Mouse (Mus musculus) intestine, embryonic 15.5 days (tissue): ENCODE results near the gene Sorbs2. TPM values are rescaled to one million over a fixed set of nuclear protein-coding genes. Genes with fewer than 3 reads are reported as not detected.

Experiments
- ATAC-seq: fragments of 200-750 bp; cut with Nextera tagmentation; 2 replicates; pipeline ENCODE4 v1.8.0; 2017; ENCODE audit warnings: moderate TSS enrichment, moderate library complexity
- H3K27ac ChIP-seq: fragments of 300-500 bp; sonication (generic); 2 replicates; pipeline ENCODE4 v1.5.1; 2015; ENCODE audit warnings: mild to moderate bottlenecking, inconsistent platforms
- H3K27me3 ChIP-seq: fragments of 300-500 bp; sonication (generic); replicated peaks from 2 replicates; pipeline ENCODE4 v1.6.1; 2015; ENCODE audit warnings: inconsistent platforms
- H3K36me3 ChIP-seq: fragments of 300-500 bp; sonication (generic); 2 replicates; pipeline ENCODE4 v1.6.1; 2015; ENCODE audit warnings: inconsistent platforms
- H3K4me1 ChIP-seq: fragments of 300-500 bp; sonication (generic); replicated peaks from 2 replicates; pipeline ENCODE4 v1.6.1; 2015; ENCODE audit warnings: inconsistent platforms
- H3K4me2 ChIP-seq: fragments of 300-500 bp; sonication (generic); replicated peaks from 2 replicates; pipeline ENCODE4 v1.6.1; 2015; ENCODE audit warnings: mild to moderate bottlenecking, inconsistent platforms
- H3K4me3 ChIP-seq: fragments of 300-500 bp; sonication (generic); replicated peaks from 2 replicates; pipeline ENCODE4 v1.5.1; 2015; ENCODE audit warnings: inconsistent platforms
- H3K9ac ChIP-seq: fragments of 300-500 bp; sonication (generic); 2 replicates; pipeline ENCODE4 v1.6.1; 2015; ENCODE audit warnings: inconsistent platforms
- H3K9me3 ChIP-seq: fragments of 300-500 bp; sonication (generic); 2 replicates; pipeline ENCODE4 v1.6.1; 2016; ENCODE audit warnings: inconsistent platforms
- WGBS: fragments of 180-500 bp; shearing (Covaris S2); methylation state at CpG from one replicate; pipeline ENCODE4 v1.1.7; 2015; 5-methylcytosine and 5-hydroxymethylcytosine counted together
- polyA plus RNA-seq: library from polyadenylated mRNA; unstranded; fragments of >200 nt; fragmentation: Nextera tagmentation; extraction: Ambion mirVana; gene quantifications from 2 replicates; pipeline ENCODE4 v1.2.1, GENCODE M21; 2015

Sorbs2 gene
- polyA plus RNA-seq, 1 experiment from 2014 or later = 25.3 TPM

DNA sequence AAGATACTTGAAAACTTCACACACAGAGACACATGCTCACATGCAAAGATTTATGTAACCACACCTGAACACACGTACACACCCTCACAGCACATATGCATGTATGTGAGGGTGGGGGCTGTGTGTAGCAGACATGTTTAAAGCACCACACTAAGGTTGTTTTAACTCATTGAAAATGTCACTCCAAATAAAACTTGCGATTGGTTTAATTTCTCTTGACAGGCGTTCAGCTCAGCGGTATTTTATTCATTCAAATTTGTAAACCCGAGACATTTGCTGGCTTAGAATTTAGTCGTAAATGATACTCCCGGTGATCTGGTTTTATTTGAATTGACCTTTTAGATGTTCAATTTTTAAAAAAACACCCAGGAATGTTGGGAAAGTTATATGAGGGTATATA is 158.6 kb downstream of the Sorbs2 start:
- Histone ChIP-seq H3K4me3 (no peak overlapping the region), H3K27me3 (no peaks in the 10 kb centered on the region), H3K9ac (no peak overlapping the region), H3K4me2 (no peak overlapping the region), H3K27ac (no peak overlapping the region), H3K4me1 (0 out of 2 replicates have a peak, but pooled peaks cover 4% of the 10 kb centered on the region), H3K9me3 (no peaks in the 10 kb centered on the region), H3K36me3 (no peaks in the 10 kb centered on the region)
- WGBS = 89% methylated on average over 7 of the region's 7 CpGs
- ATAC-seq = no peak

DNA sequence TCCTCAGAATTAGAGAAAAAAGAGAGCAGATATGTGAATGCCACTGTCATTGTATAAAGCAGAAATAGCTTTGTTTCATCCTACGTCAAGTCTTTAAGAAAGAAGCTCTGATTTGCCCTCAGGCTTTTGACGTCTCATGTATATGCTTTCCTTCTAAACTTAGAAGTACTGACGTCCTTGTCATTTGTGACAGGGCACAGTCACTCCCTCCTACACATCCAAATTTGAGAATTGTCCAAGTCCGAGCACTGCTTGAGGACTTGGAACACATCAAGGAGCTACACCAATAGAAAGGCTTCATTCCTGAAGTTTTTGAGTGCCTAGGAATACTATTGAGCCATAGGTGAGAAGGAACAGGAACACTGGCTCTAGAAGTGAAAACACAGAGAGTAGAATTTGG is 165.6 kb downstream of the Sorbs2 start:
- Histone ChIP-seq H3K27me3 (no peaks in the 10 kb centered on the region), H3K4me1 (no peaks in the 10 kb centered on the region), H3K36me3 (no peaks in the 10 kb centered on the region), H3K9me3 (no peaks in the 10 kb centered on the region), H3K4me3 (no peak overlapping the region), H3K9ac (no peak overlapping the region), H3K4me2 (no peak overlapping the region), H3K27ac (no peak overlapping the region)
- 87% methylated on average over 4 of the region's 4 CpGs for WGBS
- no peak for ATAC-seq

DNA sequence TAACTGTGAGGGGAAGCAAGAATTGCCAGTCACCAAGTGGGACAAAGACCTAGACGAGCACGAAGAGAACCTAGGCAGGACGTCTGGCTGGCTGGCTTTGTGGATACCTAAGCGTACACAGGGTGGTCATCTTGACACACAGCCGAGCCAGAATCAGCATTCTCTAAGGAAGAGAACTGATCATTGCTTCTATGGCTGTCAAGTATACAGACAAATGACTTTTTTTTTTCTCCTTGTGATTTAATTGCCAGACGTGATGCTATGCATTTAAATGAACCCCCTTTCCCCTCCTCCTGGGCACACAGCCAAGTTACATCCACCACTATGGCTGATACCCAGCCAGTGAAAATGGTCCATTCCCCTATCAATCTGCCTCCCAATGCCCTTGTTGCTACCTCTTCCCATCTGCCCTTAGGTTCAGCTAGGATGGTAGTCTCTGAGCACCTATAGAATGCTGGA is 168.3 kb downstream of the Sorbs2 start:
- Histone ChIP-seq H3K27me3 (no peaks in the 10 kb centered on the region), H3K36me3 (no peaks in the 10 kb centered on the region), H3K9ac (no peak overlapping the region), H3K4me1 (no peaks in the 10 kb centered on the region), H3K27ac (no peak overlapping the region), H3K9me3 (no peaks in the 10 kb centered on the region), H3K4me3 (no peak overlapping the region), H3K4me2 (no peak overlapping the region)
- no peak for ATAC-seq
- WGBS = 73% methylated on average over 6 of the region's 6 CpGs

DNA sequence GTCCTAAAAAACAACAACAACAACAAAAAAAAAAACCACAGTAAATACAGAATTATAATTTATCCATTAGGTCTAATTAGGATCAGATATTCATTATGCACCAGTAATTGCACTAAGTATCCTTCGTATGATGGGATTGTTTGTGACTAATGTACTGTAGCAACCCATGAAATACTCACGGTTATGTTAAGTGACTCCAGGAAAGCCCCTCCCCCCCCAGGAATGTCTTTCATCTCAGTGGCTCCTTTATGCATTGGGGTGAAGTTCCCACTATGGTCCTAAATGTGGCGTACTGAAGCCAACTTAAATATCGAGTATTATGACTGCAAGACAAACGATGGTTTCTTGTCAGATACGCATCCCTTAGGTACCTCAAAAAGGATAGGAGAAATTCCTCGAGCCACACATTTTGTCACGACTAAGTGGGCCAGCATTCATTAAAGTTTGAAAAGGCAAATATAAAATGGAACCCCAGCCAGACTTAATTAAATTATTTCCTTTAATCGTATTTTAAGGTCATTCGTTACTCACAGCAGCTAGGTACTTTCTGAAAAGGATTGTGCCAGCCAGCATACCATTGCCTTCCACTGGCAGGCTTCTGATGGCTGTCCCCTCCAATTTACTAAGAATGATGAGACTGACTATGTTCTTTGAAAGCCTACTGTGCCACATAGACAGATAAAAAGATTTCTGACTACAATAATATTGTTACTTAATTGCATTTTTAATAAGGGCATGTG is 169.7 kb downstream of the Sorbs2 start:
- Histone ChIP-seq H3K36me3 (no peaks in the 10 kb centered on the region), H3K4me1 (no peaks in the 10 kb centered on the region), H3K4me3 (no peak overlapping the region), H3K9ac (no peak overlapping the region), H3K27me3 (no peaks in the 10 kb centered on the region), H3K9me3 (no peaks in the 10 kb centered on the region), H3K4me2 (no peak overlapping the region), H3K27ac (no peak overlapping the region)
- 76% methylated on average over 10 of the region's 10 CpGs for WGBS
- no peak for ATAC-seq

DNA sequence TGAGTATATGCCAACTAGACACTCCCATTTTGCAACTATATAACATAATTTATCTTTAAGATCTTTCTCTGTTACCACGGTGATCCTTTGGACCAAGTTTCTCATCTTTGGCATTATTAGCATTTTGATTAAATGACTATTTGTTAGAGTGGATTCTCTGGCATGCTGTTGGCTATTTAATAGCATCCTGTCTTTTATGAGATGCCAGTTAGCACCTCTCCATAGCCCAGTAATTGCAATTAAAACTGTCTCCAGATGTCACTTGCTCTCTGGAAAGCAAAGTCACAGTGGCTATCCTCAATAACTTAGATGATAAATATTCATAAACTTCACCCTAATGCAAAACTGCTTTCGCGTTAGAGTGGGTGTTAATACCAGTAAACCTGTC is 170.3 kb downstream of the Sorbs2 start:
- H3K36me3 ChIP-seq = no peaks in the 10 kb centered on the region
- 92% methylated on average over 3 of the region's 3 CpGs for WGBS
- no peaks in the 10 kb centered on the region for H3K9me3 ChIP-seq

DNA sequence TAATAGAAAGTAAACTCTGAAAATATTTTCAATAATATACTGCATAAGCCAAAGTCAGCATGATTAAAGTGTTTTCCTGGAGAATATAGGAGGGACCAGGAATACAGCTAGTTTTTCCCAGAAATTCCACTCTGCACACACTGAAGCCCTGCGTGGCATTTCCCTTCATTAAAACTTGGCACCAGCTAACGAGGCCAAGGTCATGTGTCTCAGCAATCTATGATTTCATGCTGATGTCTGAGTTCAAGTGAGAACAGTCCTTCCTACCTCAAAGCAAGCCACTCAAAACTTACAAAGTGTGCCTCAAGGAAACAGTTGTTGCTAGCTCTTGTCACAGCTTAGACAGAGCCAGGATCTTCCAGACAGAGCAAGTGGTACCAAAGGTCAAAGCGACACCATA is 173.6 kb downstream of the Sorbs2 start:
- H3K9me3 ChIP-seq = no peaks in the 10 kb centered on the region
- no peak for ATAC-seq
- H3K9ac ChIP-seq = no peak overlapping the region
- no peaks in the 10 kb centered on the region for H3K27me3 ChIP-seq
- WGBS = 80% methylated on average over 3 of the region's 3 CpGs
- no peaks in the 10 kb centered on the region for H3K4me1 ChIP-seq
- H3K4me2 ChIP-seq = no peak overlapping the region
- H3K4me3 ChIP-seq = no peak overlapping the region
- no peak overlapping the region for H3K27ac ChIP-seq
- H3K36me3 ChIP-seq = no peaks in the 10 kb centered on the region

More for the DNA sequence above, 170.3 kb downstream of the Sorbs2 start:
- Histone ChIP-seq H3K27me3 (no peaks in the 10 kb centered on the region), H3K27ac (no peak overlapping the region), H3K9ac (no peak overlapping the region), H3K4me2 (no peak overlapping the region), H3K4me1 (no peaks in the 10 kb centered on the region), H3K4me3 (no peak overlapping the region)
- no peak for ATAC-seq

DNA sequence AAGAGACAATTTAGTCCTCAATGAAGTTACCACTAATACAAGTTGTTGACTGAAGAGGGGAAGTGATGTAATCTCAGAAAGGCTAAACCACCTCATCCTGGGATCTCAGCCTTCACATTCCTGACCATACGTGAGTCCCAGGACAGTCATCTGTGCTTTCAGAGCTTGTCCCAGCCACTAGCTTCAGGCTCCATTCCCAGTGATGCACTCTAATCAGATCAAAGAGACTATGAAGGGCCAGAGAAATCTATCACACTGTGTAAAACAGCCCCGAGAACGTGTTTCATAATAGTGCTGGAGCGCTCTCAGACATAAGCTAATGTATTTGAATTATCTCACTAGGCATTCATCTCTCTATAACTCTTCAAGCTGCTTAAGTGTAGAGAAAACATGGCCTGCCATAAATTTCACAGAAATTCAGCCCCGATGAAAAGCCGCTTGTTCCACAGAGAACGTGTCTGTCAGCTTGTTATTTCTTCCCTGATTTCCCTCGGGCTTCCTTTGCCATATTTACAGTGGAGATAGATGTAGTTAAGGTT is 175.3 kb downstream of the Sorbs2 start:
- H3K27ac ChIP-seq = no peak overlapping the region
- H3K4me3 ChIP-seq = no peak overlapping the region
- ATAC-seq = no peak
- no peak overlapping the region for H3K4me2 ChIP-seq
- no peaks in the 10 kb centered on the region for H3K36me3 ChIP-seq
- H3K27me3 ChIP-seq = no peaks in the 10 kb centered on the region
- WGBS = 56% methylated on average over 8 of the region's 8 CpGs
- H3K9me3 ChIP-seq = no peaks in the 10 kb centered on the region
- no peak overlapping the region for H3K9ac ChIP-seq
- 0 out of 2 replicates have a peak, but pooled peaks cover 1% of the 10 kb centered on the region for H3K4me1 ChIP-seq

DNA sequence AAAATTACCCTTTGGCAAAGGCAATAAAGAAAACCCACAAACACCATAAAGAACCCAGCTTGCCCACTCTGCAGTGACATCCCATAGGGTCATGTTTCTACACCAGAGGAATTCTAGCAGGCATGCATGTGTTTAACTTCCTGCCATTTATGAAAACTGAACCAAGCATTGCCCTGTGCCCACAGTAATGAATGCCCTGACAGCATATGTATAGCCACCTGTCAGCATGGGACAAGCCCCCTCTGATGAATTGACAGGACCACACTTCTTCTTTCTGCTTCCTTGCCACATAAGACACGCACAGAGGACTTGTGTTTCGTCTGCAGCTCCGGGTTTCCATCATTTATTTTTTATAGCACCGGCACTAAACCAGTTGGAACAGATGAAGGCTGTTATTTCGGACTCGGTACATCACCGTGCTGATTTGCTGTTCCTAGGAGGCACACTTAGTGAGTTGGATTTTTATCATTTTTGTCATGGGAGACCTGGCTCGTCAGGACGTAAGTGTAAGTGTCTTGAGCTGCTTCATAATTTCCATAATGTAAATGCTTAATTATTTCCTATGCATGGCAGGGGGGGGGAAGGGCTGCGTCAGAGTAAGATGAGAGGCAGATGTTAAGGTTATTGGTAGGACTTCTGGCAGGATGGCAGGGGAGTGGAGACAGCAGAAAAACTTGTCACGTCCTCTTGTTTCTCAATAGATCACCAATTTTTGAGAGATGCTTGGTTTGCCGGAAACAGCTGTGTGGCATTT is 180.5 kb downstream of the Sorbs2 start:
- Histone ChIP-seq H3K9me3 (no peaks in the 10 kb centered on the region), H3K36me3 (no peaks in the 10 kb centered on the region), H3K27ac (no peak overlapping the region), H3K4me3 (no peak overlapping the region), H3K27me3 (no peaks in the 10 kb centered on the region), H3K9ac (no peak overlapping the region), H3K4me2 (no peak overlapping the region), H3K4me1 (0 out of 2 replicates have a peak, but pooled peaks cover 3% of the 10 kb centered on the region)
- ATAC-seq = no peak
- 61% methylated on average over 12 of the region's 12 CpGs for WGBS

DNA sequence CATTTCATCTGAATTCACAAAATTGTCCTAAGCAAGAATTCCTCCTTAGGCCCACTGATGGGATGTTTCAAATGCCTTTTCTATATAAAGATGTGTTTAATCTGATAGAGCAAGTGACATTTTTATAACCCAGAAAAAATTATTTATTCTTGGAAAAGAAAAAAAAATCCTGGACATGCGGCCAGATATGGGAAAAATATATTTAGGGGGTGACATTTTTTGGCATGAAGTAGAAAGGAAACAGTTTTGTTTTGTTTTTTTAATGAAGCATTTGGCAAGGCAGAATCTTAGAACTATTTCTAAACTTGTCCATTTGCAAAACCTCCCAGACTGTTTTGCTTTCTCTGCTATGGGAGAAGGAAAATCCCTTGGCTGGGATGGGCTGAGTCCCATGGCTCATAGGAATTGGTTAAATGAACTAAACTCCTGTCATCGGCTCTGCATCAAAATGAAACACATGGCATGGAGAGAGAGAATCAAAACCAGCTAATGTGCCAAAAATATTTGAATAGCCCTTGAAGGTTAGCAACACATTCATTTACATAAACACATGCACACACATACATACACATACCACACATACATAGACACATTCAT is 182.1 kb downstream of the Sorbs2 start:
- no peak overlapping the region for H3K9ac ChIP-seq
- H3K27me3 ChIP-seq = no peaks in the 10 kb centered on the region
- 0 out of 2 replicates have a peak, but pooled peaks cover 3% of the 10 kb centered on the region for H3K4me1 ChIP-seq
- no peaks in the 10 kb centered on the region for H3K9me3 ChIP-seq
- no peak for ATAC-seq
- 62% methylated on average over 2 of the region's 2 CpGs for WGBS
- no peak overlapping the region for H3K4me3 ChIP-seq
- H3K4me2 ChIP-seq = no peak overlapping the region
- H3K27ac ChIP-seq = no peak overlapping the region
- no peaks in the 10 kb centered on the region for H3K36me3 ChIP-seq

DNA sequence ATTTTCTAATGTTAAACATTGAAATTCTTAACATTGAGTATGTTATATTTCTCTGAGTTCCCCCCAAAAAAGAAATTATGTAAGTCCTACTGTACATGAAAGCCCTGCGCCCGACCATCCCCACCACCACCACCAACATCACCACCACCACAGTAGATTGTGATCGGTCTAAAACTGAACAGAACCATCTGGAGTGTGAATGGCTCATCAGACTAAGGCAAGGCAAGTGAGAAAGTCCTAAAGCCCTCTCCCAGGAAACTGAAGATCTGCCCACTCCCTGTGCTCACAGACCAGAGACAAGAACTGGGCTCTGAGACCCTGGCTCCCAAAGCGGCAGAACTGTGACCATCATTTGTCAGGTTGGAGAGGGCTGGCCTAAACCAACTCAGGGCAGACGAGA is 192.5 kb downstream of the Sorbs2 start:
- 88% methylated on average over 5 of the region's 5 CpGs for WGBS
- Histone ChIP-seq H3K27ac (no peak overlapping the region), H3K9ac (no peak overlapping the region), H3K4me3 (no peak overlapping the region), H3K4me2 (no peak overlapping the region), H3K27me3 (no peaks in the 10 kb centered on the region), H3K4me1 (no peaks in the 10 kb centered on the region), H3K9me3 (no peaks in the 10 kb centered on the region), H3K36me3 (no peaks in the 10 kb centered on the region)
- ATAC-seq = no peak

DNA sequence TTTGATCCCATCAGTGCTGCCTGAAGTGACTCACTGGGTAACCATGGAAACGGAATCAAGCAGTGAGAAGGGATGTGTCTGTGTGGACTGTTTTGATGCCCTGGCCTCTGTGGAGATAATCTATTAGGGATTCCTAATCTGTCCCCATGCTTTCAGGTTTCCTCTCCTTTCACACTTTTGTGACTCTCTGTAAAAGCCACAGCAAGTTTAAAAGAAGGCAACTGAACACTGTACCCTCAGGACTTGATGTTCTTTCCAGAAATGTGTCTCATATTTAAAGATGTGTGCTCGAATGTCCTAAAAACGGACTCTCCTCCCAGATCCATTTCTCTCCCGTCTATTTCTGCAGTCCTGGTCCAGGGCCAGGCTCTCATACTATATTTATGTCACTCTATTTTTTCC is 196.1 kb downstream of the Sorbs2 start:
- 74% methylated on average over 4 of the region's 4 CpGs for WGBS
- Histone ChIP-seq H3K4me1 (no peaks in the 10 kb centered on the region), H3K27me3 (no peaks in the 10 kb centered on the region), H3K36me3 (no peaks in the 10 kb centered on the region), H3K27ac (no peak overlapping the region), H3K4me2 (no peak overlapping the region), H3K9ac (no peak overlapping the region), H3K4me3 (no peak overlapping the region), H3K9me3 (no peaks in the 10 kb centered on the region)
- no peak for ATAC-seq

DNA sequence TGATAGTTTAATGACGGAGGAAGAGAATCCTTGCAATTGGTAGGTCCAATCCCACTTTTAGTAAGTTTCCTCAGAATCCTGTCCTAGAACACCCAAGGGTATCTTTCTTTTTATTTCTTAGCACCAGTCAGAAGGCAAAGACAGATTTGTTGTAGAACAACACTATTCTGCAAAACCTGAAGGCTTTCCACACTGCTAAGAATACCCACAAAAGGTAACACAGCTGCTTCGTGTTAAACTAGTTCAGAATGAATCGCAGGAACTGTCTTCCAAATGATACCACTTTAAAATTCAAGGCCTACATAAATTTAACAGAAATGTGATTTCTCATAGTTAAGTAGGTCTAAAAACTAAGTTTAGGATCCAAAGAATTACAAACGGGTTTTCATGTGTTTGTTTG is 201.5 kb downstream of the Sorbs2 start:
- 82% methylated on average over 4 of the region's 4 CpGs for WGBS

More for the DNA sequence above, 201.5 kb downstream of the Sorbs2 start:
- Histone ChIP-seq H3K4me2 (no peak overlapping the region), H3K27me3 (no peaks in the 10 kb centered on the region), H3K27ac (no peak overlapping the region), H3K9ac (no peak overlapping the region), H3K4me1 (no peaks in the 10 kb centered on the region), H3K9me3 (no peaks in the 10 kb centered on the region), H3K36me3 (no peaks in the 10 kb centered on the region), H3K4me3 (no peak overlapping the region)
- ATAC-seq = no peak
